Mouse (Mus musculus): ENCODE data around the gene Pelp1. TPM values are rescaled to one million over a fixed set of nuclear protein-coding genes. Genes with fewer than 3 reads are reported as not detected.

The Pelp1 gene
- 10 to 100 TPM; 16.1 to 20.9 TPM for total RNA-seq (2021)
- long read RNA-seq, experiment 1, partial matches to known transcripts = 12 of 13 reads
- long read RNA-seq, experiment 1, other reads (novel, unspliced or antisense) = 0 of 13 reads
- long read RNA-seq, experiment 2, partial matches to known transcripts = 12 of 17 reads
- long read RNA-seq, experiment 2, other reads (novel, unspliced or antisense) = 0 of 17 reads

DNA sequence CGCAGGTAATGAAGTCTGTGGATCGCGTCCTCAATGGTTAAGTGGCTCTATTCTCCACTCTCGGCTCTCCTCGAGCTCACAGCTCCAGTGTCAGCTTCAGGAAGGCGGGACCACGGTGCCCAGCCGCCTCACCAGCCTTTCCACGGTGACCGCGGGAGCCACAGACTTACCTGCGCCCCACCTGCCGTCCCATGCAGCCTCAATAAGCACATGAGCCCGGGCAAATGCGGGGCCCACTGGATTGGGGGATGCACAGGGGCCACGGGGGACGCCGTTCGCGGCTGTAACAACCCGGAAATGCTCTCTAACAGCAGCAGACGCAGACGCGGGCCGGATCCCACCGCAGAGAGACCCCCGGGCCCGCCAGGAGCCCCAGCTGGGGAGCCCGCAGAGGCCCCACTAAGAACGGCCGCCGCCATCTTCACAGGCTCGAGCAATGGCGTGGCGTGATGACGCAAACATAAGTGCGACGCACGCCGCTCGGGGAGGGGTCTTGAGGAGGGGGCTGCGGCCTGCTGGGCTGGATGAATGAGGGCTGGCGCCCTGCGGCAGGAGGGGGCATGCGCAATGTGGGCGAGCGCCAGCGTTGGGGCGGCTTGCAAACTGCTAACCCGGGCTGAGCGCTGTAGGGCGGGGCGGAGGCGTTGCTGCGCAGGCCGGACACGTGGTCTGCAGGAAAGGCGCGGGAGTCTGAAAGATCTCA is at the start of gene Pelp1:
Gene Pelp1 (minus strand): TSS at position 438 of the 703 bp plus-strand sequence.
- intact Hi-C loops (cut with DNase I) = loop anchor here (5.0 kb wide), 1 partner anchor 98 kb away; the partner anchor contains the start of gene Tm4sf5
- peak; percentile 72 to 87 for DNase-seq

- DNase-seq = no peak
- intact Hi-C loops (cut with DNase I) = loop anchor here (2.0 kb wide), 1 partner anchor 46 kb away; the partner anchor contains the start of gene Tm4sf5
Measured at GRCm38 (mm10) chr11:70458688-70459600, 49.1 kb upstream of the Pelp1 start, which contains the start of gene Zmynd15. TSS of gene Zmynd15 (plus strand) at chr11:70459433.

DNA sequence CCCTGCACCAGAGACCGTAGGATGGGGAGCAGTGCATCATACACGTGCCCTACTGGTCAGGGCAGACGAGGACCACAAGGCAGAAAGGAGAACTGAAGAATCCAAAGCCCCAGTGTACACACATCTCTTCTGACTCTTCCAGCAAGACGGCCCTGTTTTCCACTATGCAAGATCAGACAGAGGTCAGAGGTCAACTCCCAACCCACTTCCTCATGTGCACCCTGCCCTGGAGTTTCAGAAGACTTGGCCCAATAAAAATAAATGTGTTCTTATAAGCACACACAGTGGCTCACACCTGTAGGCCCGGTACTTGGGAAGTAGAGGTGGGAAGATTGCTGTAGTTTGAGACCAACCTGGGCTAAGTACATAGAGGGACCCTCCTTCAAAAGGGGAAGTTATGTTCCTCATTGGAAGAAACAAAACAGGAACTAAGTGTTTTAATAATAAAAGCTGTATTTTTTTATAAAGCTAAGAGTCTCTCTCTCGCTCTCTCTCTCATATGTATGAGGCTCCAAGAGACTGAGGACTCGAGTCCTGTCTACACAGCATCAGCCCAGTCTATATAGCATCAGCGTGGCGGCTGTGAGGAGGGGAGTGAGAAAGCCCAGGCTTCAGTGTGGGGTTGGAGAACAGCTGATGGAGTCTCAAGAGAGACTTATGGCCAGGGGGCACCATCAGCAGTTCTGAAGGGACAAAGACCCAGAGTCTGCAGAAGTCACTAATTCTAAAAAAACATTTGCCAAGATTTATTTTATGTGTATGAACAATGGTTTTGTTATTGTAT is 43.6 kb upstream of the Pelp1 start:
- DNase-seq = no peak
- intact Hi-C loops (cut with DNase I) = loop anchor here (2.0 kb wide), 1 partner anchor 45 kb away; no protein-coding TSS in a partner anchor

DNA sequence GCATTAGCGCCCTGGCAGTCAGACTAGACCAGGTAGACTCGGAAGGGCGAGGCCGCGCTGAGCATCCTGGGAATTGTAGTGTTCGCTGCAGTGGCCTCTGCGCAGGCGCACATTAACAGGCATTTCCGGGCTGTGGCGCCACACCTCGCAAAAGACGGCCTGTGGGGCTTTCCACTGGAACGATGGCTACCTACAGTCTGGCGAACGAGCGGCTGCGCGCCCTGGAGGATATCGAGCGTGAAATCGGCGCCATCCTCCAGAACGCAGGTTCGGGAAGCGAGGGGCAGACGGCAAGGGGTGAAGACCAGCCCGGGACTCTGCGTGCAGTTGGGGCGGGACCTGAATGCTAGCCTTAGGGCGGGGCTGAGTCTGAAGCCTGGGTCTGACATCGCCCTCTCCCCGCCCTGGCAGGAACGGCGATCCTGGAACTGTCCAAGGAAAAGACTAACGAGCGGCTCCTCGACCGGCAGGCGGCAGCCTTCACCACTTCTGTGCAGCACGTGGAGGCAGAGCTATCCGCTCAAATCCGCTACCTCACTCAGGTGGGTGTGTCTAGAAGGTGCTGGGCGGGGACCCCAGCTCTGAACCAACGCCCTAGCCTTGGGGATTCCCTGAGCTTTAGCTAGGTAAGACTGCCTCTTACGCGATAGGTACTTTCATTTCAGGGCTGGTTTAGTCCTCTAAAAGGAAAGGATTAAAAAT is 42.1 kb upstream of the Pelp1 start, which contains the start of gene Med11:
Gene Med11 (plus strand): TSS at position 123 of the 702 bp plus-strand sequence.
- intact Hi-C loops (cut with DNase I) = no loop called here
- peak; percentile 97 for DNase-seq

DNA sequence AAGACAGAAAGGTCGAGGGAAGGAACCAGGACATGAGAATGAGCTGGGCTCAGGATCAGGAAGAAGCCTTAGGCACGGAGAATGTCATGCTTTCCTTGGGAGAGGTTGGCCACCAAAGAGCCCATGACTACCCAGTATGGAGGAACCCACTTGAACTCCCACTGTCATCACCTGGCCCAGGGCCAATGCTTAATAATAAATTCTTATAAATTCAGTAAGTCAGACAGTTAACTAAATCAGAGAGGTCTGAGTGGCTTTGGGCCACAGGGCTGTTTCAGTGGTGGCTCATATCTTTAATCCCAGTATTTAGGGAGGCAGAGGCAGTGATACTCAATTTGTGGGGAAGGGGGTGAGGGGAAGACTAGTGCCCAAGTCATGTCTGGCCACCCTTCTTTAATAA is 41.1 kb upstream of the Pelp1 start:
- intact Hi-C loops (cut with DNase I) = no loop called here
- no peak for DNase-seq

- intact Hi-C loops (cut with DNase I) = no loop called here
Measured at GRCm38 (mm10) chr11:70447373-70447772, 37.5 kb upstream of the Pelp1 start.

DNA sequence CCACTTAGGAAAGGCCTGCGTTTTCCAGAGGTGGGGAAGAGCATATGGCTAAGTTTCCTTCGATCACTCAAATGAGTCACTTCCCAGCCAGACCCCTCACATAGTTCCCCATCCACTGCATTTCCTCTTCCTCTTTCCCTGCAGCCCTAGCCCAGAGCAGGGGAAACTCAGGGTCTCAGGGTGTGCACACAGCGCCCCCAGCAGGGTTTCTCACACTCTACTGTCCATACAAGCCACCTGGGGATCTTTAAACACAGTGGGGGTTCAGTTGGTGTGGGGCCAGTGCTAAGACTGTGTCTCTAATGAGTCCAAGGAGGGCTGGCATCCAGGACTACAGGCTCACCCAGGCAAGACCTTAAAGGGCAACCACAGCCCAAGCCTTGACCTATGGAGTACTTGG is 36.9 kb upstream of the Pelp1 start:
- intact Hi-C loops (cut with DNase I) = no loop called here
- no peak for DNase-seq

More at GRCm38 (mm10) chr11:70447373-70447772, 37.5 kb upstream of the Pelp1 start:
- DNase-seq = no peak

- DNase-seq = no peak
- intact Hi-C loops (cut with DNase I) = no loop called here
Measured at GRCm38 (mm10) chr11:70444667-70445066, 34.8 kb upstream of the Pelp1 start.

- intact Hi-C loops (cut with DNase I) = no loop called here
Measured at GRCm38 (mm10) chr11:70443964-70444363, 34.1 kb upstream of the Pelp1 start.

DNA sequence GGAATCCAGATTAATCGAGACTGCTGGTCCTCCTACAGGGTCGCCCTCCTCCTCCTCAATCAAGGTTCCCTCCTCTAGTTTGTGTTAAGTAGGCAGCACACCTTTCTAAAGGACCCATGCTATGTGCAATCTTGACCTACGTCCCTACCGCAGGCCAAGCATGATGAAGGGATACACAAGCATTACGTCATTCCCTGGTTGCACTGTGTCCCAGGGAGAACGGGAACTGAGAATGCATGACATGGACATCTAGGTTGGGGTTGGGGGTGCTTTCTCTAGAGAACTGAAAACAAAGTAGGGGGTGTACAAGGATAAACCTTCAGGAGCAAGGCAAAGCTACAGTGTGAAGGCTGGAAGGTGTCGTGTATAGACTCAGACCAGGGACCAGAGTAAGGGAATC is 32.1 kb upstream of the Pelp1 start:
- intact Hi-C loops (cut with DNase I) = no loop called here
- DNase-seq = no peak

More at GRCm38 (mm10) chr11:70443964-70444363, 34.1 kb upstream of the Pelp1 start:
- no peak for DNase-seq

- intact Hi-C loops (cut with DNase I) = no loop called here
- DNase-seq = no peak
Measured at GRCm38 (mm10) chr11:70440637-70441036, 30.8 kb upstream of the Pelp1 start.

DNA sequence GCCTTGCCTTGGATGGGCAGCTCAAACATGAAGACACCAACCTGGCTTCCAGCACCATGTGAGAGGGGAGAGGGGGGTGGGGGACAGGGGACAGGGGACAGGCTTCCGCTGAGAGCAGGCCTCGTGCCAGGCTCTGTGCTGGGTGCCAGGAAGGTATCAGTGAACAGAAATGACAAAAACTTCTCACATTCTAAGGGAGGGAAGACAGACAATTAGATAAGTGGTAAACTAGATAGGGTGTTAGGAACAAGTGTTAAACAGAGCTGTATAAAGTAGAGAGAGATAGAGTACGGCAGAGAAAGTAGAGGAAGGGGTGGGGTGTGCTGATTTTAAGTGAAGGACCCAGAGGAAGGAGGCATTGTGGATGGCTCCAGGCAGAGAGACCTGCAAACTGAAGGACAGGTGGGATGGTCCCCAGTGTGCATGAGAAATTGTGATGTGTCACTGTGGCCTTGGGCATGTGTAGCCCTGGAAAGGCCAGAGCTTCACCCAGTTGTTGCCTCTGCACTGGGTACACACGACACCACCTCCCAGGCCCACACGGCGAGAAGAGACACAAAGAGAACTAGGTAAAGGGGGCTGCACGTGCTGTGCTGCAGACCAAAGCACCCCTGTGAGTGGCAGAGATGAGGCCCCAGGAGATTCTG is 29.0 kb upstream of the Pelp1 start:
- intact Hi-C loops (cut with DNase I) = no loop called here
- no peak for DNase-seq

DNA sequence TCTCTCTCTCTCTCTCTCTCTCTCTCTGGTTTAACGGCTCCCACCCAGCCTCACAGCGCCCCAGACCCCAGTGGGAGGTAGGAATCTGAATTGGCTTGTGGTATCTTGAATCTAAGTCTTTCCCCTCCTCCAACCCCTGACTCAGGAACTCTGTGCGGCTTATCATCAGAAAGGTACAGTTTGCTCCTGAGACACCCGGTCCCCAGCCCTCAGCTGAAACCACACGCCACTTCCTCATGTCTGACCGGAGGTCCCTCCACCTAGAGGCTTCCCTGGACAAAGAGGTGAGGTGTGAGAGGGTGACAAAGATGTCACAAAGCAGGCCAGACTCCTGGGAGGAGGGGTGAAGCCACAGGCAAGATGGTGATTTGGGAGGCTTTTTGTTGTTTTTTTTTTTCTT is 27.6 kb upstream of the Pelp1 start:
- intact Hi-C loops (cut with DNase I) = no loop called here

DNA sequence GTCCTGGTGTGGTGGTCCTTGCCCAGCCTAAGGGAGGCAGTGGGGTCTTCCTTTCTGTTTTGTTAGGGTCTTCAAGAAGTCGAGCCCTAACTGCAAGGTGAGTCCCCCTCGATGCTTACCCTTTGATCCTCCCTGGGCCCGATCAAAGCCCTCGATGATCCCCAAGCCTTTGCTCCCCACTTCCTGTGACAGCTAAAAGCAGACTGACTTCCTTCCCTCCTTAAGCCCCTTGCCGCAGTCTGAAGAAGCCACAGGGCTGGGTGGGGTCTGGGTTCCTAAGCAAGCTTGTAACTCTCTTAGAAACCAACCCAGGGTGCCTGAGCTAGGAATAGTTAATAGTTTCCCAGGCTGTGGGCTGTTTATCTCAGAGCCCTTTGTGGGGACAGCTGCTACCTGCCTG is 25.6 kb upstream of the Pelp1 start:
- intact Hi-C loops (cut with DNase I) = no loop called here
- DNase-seq = no peak

More for the DNA sequence above, 27.6 kb upstream of the Pelp1 start:
- no peak for DNase-seq

DNA sequence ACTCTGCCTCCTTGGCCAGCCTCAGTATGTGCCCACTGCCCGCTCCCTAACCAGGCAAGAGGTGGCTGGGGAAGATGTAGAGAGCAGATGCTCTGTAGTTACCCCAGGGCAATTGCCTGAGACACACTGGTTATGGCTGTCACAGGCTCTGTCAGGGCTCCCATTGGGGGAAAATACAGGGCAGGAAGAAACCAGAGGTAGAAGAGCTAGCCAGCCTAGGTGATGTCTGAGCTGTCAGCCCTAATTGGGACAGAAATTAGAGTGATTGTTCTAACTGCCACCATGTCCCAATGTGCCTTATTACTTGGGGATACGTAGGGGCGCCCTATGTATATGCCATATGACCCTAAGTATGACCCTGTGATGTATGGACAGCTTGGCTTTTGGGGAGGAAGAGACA is 24.1 kb upstream of the Pelp1 start:
- intact Hi-C loops (cut with DNase I) = loop anchor here (5.0 kb wide), 2 partner anchors 73 to 173 kb away; partner anchors contain the start of gene Tm4sf5
- no peak for DNase-seq

DNA sequence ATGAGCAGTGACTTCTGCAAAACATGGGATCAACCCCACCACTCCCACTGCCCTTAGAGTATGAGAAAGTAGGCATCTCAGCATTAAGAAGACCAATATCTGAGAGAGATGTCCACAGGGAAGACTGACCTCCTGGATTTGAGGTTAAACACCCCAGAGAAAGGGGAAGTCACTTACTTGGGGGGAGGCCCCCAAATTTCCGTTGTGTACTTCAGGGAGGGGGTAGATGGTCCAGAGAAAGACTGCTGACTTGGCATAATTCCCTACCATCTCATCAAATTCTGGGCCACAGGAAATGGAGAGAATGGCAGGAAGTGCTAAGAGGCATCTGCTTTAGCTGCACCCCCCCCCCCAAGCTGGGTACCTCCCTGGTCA is 23.7 kb upstream of the Pelp1 start:
- intact Hi-C loops (cut with DNase I) = loop anchor here (5.0 kb wide), 2 partner anchors 74 to 174 kb away; partner anchors contain the start of gene Tm4sf5
- DNase-seq = no peak

DNA sequence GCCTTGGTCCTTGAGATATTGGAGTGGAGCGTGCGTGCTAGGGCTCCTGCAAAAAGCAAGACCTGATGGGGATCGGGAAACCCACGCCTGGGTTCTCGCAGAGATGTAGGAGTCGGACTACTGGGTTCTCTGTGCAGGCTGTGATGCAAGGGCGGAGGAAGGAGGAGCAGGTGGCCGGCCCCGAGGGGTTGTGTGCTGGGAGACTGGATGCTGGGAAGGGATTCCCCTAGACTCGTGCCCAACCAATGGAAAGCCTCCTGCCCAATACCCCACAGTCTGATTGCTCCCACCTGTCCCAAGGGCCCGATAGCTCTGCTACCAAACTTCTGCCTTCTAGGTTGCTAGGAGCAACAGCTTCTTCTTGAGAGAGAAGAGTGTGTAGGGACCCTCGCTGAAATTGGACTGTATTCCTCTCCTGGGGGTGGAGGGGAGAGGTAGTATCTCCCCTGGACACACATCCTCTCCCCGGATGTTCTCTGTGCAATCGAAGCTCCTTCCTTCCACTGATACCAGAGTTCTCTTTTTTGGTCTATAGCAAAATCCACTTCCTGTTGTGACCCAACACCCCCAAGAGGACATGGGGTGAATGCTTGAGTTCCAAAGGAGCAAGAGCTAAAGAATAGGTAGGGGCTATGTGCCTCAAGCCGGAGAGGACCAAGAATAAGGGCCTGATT is 23.2 kb upstream of the Pelp1 start:
- DNase-seq = no peak
- intact Hi-C loops (cut with DNase I) = loop anchor here (5.0 kb wide), 2 partner anchors 74 to 174 kb away; partner anchors contain the start of gene Tm4sf5

All from gastrocnemius, postnatal 36 days (tissue).